Mouse (Mus musculus): Measurements from ENCODE around the gene Uqcc2.

Gene Uqcc2

DNA sequence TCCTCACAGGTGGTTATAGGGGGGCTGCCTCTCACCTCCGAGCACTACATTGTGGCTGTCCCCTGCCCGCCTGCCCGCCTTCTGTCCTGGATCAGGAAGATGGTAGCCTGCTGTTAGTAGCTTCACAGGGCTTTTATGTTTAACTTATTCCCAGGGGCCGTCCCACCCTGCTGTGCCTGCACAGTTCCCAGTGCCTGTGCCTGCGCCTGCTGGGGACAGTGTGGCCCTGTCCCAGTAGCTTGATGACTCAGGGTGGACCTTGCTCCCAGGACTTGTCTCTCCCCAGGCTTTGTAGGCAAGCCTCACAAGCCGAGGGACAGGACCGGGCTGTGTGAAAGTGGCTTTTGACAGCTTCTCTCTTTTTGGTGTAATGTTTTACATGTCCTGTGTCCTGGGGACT lies 11.9 kb downstream of the Uqcc2 start:
- DNase-seq, result no peak

DNA sequence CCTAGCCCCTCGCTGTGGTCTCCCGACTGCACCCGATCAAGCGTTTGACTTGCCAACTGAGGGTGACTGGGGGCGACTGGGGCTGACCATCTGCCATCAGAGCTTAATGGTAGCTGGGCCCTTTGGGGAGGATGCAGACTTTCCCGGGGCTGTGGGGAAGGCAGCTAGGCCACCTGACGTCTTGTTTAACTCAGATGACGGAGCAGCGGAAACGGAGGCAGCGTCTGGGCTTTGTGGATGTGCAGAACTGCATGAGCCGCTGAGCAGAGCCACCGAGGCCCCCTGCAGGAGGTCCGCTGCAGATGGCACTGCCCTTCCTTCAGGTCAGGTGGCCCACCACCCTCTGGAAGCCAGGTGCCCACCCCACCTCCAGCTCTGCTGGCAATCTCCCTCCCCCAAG lies 12.4 kb downstream of the Uqcc2 start:
- DNase-seq, result no peak

DNA sequence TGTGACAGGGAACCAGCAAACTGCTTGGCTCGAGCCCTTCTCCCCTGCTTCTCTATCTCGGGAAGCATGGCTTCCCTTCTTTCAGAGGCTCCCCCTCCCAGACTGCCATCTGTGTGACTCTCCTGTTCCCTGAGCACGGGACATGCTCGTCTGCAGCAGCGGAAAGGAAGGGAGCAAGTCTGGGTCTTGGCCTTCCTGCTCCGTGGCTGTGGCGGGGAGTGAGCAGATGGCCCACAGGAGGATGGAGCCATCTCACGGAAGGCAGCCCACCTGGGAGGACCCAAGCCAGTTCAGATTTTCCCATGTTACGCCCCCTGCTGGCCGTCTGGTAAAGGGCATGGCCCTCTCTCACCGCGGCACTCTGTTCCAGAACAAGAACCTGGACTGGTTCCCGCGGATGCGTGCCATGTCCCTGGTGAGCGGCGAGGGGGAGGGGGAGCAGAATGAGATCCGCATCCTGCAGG lies 13.1 kb downstream of the Uqcc2 start:
- no peak for DNase-seq

- DNase-seq, result no peak
These were observed 13.8 kb downstream of the Uqcc2 start for GRCm38 (mm10) chr17:27119954-27120353.

DNA sequence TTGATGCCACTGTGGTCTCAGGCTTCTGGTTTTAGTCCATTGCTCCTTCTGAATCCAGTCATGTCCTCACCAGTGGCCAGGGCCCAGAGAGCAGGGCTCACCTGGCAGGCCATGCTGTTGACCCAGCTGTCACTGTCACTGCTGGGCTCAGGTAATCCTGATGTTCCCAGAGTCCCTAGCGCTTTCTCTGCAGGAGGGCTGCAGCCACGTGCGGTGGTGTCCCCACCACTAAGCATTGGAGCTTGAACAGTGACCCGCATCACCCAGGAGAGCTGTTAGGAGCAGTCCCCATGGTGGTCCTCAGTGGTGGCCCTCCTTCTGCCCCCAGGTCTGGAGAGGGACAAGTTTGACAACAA lies 14.2 kb downstream of the Uqcc2 start:
- DNase-seq, result no peak

DNA sequence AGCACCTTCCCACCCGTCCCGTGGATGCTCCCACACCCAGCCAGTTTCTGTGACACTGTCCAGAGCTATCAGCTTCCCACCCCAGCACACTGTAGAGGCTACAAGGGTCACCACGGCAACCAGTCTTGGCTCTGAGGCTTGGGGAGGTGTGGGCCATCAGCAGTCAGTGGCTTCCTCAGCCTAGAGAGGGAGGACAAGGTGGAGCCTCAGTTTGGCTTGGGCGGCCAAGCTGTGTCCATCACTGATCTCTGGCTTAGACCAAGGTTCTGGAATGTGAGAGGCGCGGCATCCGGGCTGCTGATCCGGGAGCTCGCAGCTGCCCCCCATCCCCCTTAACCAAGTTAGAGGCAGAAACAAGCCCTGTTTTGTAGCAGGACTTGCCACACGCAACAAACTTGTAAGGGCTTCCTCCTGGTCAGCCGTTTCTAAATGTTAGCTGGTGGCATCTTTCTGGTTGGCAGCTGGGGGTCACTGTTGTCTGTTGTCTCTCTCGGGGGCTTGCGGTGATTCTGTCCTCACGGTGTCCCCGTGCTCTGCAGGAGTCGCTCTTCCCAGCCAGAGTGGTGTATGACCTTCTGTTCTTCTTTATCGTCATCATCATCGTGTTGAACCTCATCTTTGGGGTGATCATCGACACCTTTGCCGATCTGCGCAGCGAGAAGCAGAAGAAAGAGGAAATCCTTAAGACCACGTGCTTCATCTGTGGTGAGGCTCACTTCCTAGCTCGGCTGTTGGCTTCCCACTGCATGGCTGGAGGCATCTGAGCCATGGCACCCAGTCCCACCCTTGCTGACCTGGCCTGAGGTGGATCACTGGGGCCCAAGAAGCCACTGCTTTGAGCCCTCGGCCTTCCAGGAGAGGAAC lies 14.8 kb downstream of the Uqcc2 start:
- DNase-seq, result no peak

GRCm38 (mm10) chr17:27110072-27110471 lies 23.6 kb downstream of the Uqcc2 start:
- DNase-seq, result no peak

GRCm38 (mm10) chr17:27107936-27108335 lies 25.8 kb downstream of the Uqcc2 start:
- DNase-seq, result no peak

GRCm38 (mm10) chr17:27106745-27107144 lies 27.0 kb downstream of the Uqcc2 start:
- DNase-seq, result peak; percentile 33

DNA sequence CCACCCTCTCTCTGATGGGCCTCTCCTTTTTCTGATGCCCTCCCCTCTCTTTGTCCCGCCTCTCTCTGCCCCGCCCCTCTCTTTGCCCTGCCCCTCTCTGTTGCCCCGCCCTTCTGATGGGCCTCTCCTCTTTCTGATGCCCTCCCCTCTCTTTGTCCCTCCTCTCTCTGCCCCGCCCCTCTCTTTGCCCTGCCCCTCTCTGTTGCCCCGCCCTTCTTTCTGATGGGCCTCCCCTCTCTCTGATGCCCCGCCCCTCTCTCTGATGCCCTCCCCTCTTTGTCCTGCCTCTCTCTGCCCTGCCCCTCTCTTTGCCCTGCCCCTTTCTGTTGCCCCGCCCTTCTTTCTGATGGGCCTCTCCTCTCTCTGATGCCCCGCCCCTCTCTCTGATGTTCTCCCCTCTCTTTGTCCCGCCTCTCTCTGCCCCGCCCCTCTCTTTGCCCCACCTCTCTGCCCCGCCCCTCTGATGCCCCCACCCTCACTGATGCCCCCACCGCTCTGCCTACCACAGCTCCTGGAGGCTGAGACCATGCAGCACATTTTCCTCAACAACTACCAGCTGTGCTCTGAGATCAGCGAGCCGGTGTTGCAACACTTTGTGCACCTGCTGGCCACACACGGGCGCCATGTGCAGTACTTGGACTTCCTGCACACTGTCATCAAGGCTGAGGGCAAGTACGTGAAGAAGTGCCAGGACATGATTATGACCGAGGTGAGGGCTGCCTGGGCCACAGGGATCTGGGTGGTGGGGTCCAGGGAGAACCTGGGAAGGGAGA lies 27.8 kb downstream of the Uqcc2 start:
- DNase-seq, result no peak

- no peak for DNase-seq
These were observed 32.0 kb downstream of the Uqcc2 start for GRCm38 (mm10) chr17:27101675-27102074.

DNA sequence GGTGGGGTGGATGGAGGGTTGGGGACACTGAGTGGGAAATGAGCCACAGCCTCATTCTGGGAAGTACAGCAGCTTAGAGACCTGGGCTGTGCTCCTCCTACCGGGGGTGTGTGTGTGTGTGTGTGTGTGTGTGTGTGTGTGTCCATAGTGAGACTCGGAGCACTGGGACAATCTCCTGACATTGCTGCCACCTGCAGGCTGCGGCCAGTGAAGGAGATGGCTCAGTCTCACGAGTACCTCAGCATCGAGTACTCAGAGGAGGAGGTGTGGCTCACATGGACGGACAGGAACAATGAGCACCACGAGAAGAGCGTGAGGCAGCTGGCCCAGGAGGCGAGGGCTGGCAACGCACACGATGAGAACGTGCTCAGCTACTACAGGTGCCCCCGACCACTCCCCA lies 38.0 kb downstream of the Uqcc2 start:
- DNase-seq, result no peak

- DNase-seq, result no peak
These were observed 43.6 kb downstream of the Uqcc2 start for GRCm38 (mm10) chr17:27090068-27090467.

- DNase-seq, result peak; percentile 71
These were observed 46.3 kb downstream of the Uqcc2 start for GRCm38 (mm10) chr17:27087426-27087825.

DNA sequence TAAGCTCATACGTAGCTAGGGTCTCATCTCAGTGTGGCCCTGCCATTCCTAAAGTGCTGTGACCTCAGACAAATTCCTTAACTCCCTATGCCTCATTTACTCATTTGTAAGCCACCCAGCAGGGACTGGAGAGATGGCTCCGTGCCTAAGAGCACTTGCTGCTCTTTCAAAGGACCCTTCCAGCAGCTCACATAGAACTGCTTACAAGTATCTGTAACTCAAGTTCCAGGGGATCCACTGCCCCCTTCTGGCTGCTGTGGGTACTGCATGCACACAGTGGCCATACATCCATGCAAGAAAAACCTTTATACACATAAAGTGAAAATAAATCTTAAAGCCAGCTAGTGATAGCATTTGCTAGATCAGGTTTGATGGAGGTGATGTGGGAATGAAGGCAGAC lies 48.0 kb downstream of the Uqcc2 start:
- DNase-seq, result peak; percentile 81

DNA sequence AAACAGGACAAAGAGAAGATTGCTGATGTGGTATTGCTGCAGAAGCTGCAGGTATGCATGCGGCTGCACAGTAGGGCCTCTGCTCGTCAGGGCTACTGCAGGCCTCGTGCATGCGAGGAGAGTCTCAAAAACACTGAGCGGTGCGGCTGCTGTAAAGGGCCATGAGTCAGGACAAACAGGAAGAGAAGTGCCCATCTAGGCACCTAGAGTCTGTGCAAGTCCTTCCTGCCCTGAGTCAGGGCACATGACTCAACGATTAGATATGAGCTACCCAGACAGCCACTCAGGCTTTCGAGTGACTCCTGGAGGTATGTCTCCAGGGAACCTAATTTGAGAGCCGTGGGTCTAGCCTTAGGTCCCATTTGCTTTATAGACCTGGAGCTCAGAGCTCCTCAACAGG lies 50.1 kb downstream of the Uqcc2 start:
- no peak for DNase-seq

DNA sequence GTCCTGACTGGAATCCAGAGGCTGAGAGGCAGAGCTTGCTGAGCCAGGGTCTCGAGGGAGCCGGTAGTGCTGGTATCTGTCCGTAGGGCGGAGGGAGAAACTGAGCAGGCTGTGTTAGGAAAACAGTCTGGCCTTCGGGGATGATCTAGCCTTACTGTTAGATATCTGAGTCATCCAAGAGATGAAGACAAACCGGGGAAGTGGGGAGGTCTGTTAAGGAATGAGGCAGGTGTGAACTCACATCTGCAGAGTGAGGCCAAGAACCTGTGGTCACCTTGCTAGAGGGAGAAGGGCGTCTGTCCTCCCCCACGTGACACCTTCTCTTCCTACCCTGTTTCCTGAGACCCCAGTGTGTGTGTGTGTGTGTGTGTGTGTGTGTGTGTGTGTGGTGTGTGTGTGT lies 50.9 kb downstream of the Uqcc2 start:
- no peak for DNase-seq

GRCm38 (mm10) chr17:27081868-27082267 lies 51.8 kb downstream of the Uqcc2 start:
- no peak for DNase-seq

GRCm38 (mm10) chr17:27078499-27078898 lies 55.2 kb downstream of the Uqcc2 start:
- DNase-seq, result no peak

GRCm38 (mm10) chr17:27077920-27078319 lies 55.8 kb downstream of the Uqcc2 start:
- DNase-seq, result no peak

GRCm38 (mm10) chr17:27077133-27077532 lies 56.6 kb downstream of the Uqcc2 start:
- DNase-seq, result no peak

DNA sequence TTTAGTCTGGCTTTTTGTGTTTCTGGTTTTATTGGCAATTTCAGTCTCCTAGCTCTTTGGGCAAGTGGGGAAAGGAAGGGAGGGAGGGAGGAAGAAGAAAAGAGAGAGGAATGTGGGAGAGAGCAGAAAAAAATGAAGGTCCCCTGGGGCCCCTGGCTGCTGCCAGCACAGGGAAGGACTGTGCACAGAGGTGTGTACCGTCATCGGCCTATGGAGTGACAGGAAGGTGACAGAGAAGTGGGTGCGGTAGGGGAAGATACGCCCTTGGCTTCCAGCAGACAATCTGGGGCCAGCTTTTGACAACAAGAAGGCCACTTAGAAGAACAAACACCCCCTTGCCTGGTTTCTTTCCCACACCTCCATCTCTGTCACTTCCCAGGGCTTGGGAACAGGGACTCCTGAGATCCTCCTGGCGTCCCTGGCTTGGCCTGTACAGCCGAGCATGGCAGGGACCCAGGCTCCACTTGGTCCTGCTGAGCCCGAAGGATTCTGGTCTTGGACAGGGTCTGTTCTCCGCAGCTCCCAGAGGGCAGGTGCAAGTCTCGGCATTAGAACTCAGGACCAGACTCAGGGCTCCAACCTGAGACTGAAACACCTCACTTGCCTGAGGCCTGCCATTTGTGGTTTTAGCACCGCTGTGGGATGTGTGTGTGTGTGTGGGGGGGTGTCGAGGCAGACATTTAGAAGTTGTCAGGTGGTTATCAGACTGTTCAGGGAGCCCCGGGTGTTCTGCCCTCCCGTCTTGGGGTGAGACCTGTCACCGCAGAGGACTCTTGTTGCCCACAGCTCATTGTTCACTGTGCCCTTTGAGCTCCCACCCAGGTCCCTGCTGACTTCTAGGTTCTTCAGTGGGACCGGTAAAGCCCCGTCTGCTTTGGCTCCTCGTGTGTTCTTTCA lies 58.6 kb downstream of the Uqcc2 start:
- peak; percentile 29 for DNase-seq

DNA sequence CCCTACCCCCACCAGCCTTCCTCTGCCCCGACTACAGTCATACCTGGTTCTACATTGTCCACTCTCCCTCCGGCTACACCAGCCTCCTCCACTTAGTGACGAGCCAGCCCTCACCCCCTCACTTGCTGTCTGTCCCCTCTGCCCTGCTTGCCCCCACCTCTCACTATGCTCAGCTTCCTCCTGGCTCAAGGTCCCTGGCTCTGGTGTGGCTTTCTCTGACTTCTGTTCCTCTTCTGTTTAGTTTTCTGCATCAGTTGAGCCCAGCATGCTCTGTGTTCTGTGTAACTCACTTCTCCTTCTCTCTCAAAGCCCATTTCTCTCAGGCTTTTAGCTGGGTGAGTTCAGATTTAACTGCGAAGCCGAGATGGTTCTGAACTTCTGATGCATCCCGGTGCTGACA lies 59.5 kb downstream of the Uqcc2 start:
- no peak for DNase-seq
